Mouse (Mus musculus) liver, embryonic 15.5 days (tissue): ENCODE results near the gene Ap1s2. TPM values are rescaled to one million over a fixed set of nuclear protein-coding genes. Genes with fewer than 3 reads are reported as not detected.

Experiments
- ATAC-seq: fragments of 200-750 bp; cut with Nextera tagmentation; 2 replicates; pipeline ENCODE4 v1.8.0; 2017; ENCODE audit warnings: moderate number of reproducible peaks, mild to moderate bottlenecking, moderate library complexity; ENCODE audit not compliant: insufficient read depth
- H3K27ac ChIP-seq: fragments of 300-500 bp; sonication (generic); replicated peaks from 2 replicates; pipeline ENCODE4 v1.5.1; 2015; ENCODE audit warnings: mild to moderate bottlenecking, inconsistent platforms
- H3K27me3 ChIP-seq: fragments of 300-500 bp; sonication (generic); 2 replicates; pipeline ENCODE4 v1.6.1; 2015; ENCODE audit warnings: mild to moderate bottlenecking, inconsistent platforms
- H3K36me3 ChIP-seq: fragments of 300-500 bp; sonication (generic); replicated peaks from 2 replicates; pipeline ENCODE4 v1.6.1; 2015; ENCODE audit warnings: moderate library complexity, mild to moderate bottlenecking, inconsistent platforms
- H3K4me1 ChIP-seq: fragments of 300-500 bp; sonication (generic); replicated peaks from 2 replicates; pipeline ENCODE4 v1.6.1; 2015; ENCODE audit warnings: inconsistent platforms
- H3K4me2 ChIP-seq: fragments of 300-500 bp; sonication (generic); 2 replicates; pipeline ENCODE4 v1.6.1; 2015; ENCODE audit warnings: moderate library complexity, mild to moderate bottlenecking, inconsistent platforms
- H3K4me3 ChIP-seq: fragments of 300-500 bp; sonication (generic); replicated peaks from 2 replicates; pipeline ENCODE4 v1.5.1; 2015; ENCODE audit warnings: mild to moderate bottlenecking, inconsistent platforms
- H3K9ac ChIP-seq: fragments of 300-500 bp; sonication (generic); 2 replicates; pipeline ENCODE4 v1.6.1; 2015; ENCODE audit warnings: moderate library complexity, mild to moderate bottlenecking, inconsistent platforms
- H3K9me3 ChIP-seq: fragments of 300-500 bp; sonication (generic); replicated peaks from 2 replicates; pipeline ENCODE4 v1.6.1; 2016; ENCODE audit warnings: inconsistent platforms
- WGBS: fragments of 180-500 bp; shearing (Covaris S2); methylation state at CpG from one replicate; pipeline ENCODE4 v1.1.7; 2015; ENCODE audit warnings: mixed read lengths; ENCODE audit not compliant: insufficient replicate concordance; 5-methylcytosine and 5-hydroxymethylcytosine counted together
- polyA plus RNA-seq: library from polyadenylated mRNA; unstranded; fragments of >200 nt; fragmentation: Nextera tagmentation; extraction: Ambion mirVana; gene quantifications from 2 replicates; pipeline ENCODE4 v1.2.1, GENCODE M21; 2015

The Ap1s2 gene
- polyA plus RNA-seq, 1 experiment from 2014 or later = 5.5 TPM

DNA sequence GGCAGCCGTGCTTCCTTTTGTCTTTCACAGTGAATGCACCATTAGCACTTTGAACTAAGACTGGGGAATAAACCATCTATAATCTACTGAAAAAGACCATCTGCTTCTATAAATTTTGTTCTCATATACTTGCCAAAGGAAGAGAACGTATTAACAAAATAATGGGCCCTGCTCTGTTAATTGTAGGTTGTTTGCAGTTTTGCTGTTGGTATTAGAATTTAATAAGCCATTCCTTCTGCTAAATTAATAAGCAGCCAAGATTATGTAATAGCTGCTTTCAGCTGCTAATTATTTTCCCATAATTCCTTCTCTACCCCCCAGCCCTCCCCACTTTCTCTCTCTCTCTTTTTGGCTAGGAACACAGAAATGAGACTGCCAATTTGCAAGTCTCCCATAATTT is 2.0 kb upstream of the Ap1s2 start:
- 78% methylated on average over 2 of the region's 2 CpGs for WGBS
- Histone ChIP-seq H3K27me3 (peaks cover 20% of the 10 kb centered on the region), H3K4me3 (no peak overlapping the region)

DNA sequence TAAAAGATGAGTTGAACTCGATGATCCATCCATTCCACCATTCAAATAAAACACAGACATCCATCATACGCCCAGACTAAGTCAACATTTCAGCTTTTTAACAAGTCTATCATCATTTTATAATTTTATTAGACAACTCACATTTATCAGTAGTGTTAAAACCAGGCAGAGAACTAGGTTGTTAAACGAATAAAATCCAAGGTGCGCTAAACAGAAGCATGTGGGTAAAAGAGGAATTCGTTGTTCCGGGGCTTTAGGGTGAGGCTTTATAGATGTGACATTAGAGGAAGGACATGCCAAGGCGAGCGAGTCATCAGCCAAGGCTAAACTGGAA is 847 bp upstream of the Ap1s2 start:
- Histone ChIP-seq H3K36me3 (no peaks in the 10 kb centered on the region), H3K4me2 (peak overlapping the region; percentile 92), H3K4me1 (peaks cover 6% of the 10 kb centered on the region; the same call in 1 of the 2 replicates), H3K27ac (no peak overlapping the region), H3K9ac (peak overlapping the region; percentile 62), H3K4me3 (peak overlapping the region; percentile 70), H3K9me3 (no peaks in the 10 kb centered on the region), H3K27me3 (peaks cover 25% of the 10 kb centered on the region)
- 18% methylated on average over 8 of the region's 8 CpGs for WGBS
- no peak for ATAC-seq

More for the DNA sequence above, 2.0 kb upstream of the Ap1s2 start:
- Histone ChIP-seq H3K4me1 (peaks cover 6% of the 10 kb centered on the region; the same call in 1 of the 2 replicates), H3K27ac (no peak overlapping the region), H3K9ac (no peak overlapping the region), H3K36me3 (no peaks in the 10 kb centered on the region), H3K4me2 (no peak overlapping the region), H3K9me3 (no peaks in the 10 kb centered on the region)
- ATAC-seq = no peak

DNA sequence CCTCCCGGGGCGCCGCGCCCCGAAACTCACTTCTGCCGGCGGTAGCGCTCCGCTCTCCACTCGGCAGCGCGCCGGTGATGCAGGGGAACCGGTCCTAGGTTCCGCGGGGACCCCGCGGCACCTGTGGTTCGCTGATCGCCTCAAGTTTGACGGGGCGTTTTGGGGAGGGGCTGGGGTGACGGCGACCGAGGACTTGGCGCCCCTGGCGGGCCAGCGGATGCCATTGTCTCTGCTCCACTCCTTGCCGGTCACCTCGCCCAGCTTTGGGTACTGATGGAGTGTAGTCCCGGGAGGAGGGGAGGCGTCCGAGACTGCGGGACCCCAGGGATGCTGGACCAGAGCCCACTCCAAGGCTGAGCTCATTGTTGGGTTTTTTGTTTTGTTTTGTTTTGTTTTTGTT is 564 bp downstream of the Ap1s2 start:
- H3K4me2 ChIP-seq = peak overlapping the region; percentile 92
- H3K36me3 ChIP-seq = no peaks in the 10 kb centered on the region
- H3K9ac ChIP-seq = peak overlapping the region; percentile 63
- H3K9me3 ChIP-seq = no peaks in the 10 kb centered on the region
- peaks cover 27% of the 10 kb centered on the region for H3K27me3 ChIP-seq
- peak overlapping the region; percentile 53 for H3K27ac ChIP-seq
- WGBS = 20% methylated on average over 33 of the region's 34 CpGs
- no peak for ATAC-seq
- peak overlapping the region; percentile 70 for H3K4me3 ChIP-seq
- peaks cover 6% of the 10 kb centered on the region; the same call in 1 of the 2 replicates for H3K4me1 ChIP-seq

DNA sequence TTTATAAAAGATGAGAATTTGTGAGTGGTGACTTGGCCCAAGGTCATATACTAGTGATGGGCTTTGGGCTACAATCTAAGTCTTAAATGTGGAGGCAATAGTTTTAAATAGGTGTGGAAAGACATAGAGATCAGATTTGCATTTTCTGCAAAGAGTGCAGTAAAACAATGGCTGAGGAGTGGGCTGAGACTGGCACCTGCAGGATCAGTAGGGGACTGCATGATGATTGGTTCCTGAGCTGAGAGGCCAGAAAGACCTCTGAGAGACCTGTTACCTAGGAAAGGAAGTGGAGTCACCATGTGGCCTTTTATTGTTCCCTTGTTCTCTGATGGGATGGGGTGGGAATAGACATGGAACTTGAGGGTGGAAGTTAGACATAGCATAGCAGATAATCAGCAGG is 4.0 kb downstream of the Ap1s2 start:
- H3K27me3 ChIP-seq = peaks cover 27% of the 10 kb centered on the region
- H3K9me3 ChIP-seq = no peaks in the 10 kb centered on the region
- H3K9ac ChIP-seq = no peak overlapping the region
- no peak overlapping the region for H3K4me3 ChIP-seq
- H3K36me3 ChIP-seq = no peaks in the 10 kb centered on the region
- H3K27ac ChIP-seq = no peak overlapping the region
- H3K4me1 ChIP-seq = peaks cover 6% of the 10 kb centered on the region; the same call in 1 of the 2 replicates
- H3K4me2 ChIP-seq = no peak overlapping the region
- ATAC-seq = no peak

DNA sequence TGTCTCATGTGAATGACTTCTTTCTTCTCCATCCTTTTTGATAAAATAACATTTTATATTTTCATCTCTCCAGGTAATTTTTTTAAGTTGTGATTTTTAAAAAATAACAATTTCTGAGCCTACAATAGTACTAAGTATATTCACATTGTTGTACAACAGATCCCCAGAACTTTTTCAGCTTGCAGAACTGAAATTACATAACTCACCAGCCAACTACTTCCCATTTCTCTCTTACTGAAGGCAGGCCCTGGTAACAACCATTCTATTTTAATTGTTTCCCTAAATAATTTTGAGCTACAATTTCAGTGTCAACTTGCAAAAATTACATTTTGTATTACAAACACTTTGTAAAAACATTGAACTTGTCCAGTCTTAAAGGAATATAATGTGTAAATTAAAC is 20.7 kb downstream of the Ap1s2 start:
- H3K36me3 ChIP-seq = no peaks in the 10 kb centered on the region
- H3K4me1 ChIP-seq = no peaks in the 10 kb centered on the region
- ATAC-seq = no peak
- no peaks in the 10 kb centered on the region for H3K27me3 ChIP-seq
- no peak overlapping the region for H3K27ac ChIP-seq
- H3K4me2 ChIP-seq = no peak overlapping the region
- no peak overlapping the region for H3K4me3 ChIP-seq
- no peak overlapping the region for H3K9ac ChIP-seq
- no peaks in the 10 kb centered on the region for H3K9me3 ChIP-seq

DNA sequence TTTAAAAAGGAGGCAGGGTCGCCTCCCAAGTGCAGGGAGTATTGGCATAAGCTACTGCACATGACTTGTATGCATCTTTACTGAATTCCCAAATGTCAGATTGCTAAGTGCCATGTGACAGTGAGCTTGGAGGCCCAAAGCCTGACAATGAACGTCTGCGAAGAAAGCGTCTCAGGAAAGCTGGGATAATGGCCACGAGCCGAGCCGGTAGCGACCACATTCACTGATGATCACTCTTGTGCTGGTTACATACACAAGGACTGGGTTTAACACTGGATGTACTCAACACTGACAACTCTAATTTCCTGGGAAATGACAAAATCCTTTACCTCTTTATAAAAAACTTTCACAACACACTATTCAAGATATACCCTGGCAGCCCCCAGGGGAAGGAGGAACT is 25.9 kb downstream of the Ap1s2 start:
- no peak overlapping the region for H3K9ac ChIP-seq
- H3K4me2 ChIP-seq = no peak overlapping the region
- no peak for ATAC-seq
- H3K4me1 ChIP-seq = no peaks in the 10 kb centered on the region
- no peaks in the 10 kb centered on the region for H3K27me3 ChIP-seq
- peaks cover 23% of the 10 kb centered on the region for H3K36me3 ChIP-seq
- WGBS = 80% methylated on average over 8 of the region's 8 CpGs
- no peak overlapping the region for H3K27ac ChIP-seq
- H3K4me3 ChIP-seq = no peak overlapping the region
- H3K9me3 ChIP-seq = no peaks in the 10 kb centered on the region

DNA sequence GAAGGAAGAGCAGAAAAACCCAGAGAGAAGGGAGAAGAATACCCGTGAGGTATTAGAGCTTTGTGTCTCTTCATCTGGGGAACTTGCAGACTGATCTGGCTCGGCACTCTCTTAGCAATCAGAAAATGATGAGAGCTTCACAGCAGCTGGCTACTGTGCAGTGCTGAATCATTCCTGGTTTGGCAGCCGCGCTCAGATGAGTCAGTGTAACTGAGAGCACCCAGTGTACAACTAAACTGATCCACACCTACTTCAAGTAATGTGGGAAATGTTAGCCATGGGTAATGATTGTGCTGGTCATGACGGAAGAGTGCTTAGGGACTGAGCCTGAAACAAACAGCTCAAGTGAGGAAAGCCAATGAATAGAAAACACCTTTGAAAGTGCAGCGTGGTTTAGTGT is 29.8 kb downstream of the Ap1s2 start:
- Histone ChIP-seq H3K9ac (no peak overlapping the region), H3K4me2 (no peak overlapping the region), H3K36me3 (peaks cover 39% of the 10 kb centered on the region), H3K27ac (no peak overlapping the region), H3K4me1 (no peaks in the 10 kb centered on the region), H3K27me3 (no peaks in the 10 kb centered on the region), H3K9me3 (no peaks in the 10 kb centered on the region), H3K4me3 (no peak overlapping the region)
- WGBS = 86% methylated on average over 6 of the region's 6 CpGs
- ATAC-seq = no peak

DNA sequence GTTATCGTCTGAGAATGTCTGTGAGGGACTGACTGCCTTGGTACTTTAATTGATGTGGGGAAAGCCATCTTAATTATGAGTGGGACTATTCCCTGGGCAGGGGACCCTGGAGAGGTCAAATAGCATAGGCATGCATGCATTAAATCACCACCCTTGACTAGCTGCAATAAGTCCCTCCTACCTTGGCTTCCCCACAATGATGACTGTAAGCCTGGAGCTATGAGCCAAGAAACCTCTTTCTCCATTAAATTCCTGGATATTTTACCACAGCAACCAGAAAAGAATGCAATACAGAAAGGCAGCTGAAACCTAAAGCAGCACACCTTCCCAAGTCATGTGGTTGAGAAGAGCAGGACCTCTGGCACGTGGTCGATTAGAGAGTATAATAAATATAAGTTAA is 35.6 kb downstream of the Ap1s2 start:
- 70% methylated on average over 3 of the region's 3 CpGs for WGBS
- Histone ChIP-seq H3K4me2 (no peak overlapping the region), H3K36me3 (peaks cover 61% of the 10 kb centered on the region), H3K4me3 (no peak overlapping the region), H3K27ac (no peak overlapping the region), H3K27me3 (no peaks in the 10 kb centered on the region), H3K9ac (no peak overlapping the region), H3K9me3 (no peaks in the 10 kb centered on the region), H3K4me1 (no peaks in the 10 kb centered on the region)
- no peak for ATAC-seq

DNA sequence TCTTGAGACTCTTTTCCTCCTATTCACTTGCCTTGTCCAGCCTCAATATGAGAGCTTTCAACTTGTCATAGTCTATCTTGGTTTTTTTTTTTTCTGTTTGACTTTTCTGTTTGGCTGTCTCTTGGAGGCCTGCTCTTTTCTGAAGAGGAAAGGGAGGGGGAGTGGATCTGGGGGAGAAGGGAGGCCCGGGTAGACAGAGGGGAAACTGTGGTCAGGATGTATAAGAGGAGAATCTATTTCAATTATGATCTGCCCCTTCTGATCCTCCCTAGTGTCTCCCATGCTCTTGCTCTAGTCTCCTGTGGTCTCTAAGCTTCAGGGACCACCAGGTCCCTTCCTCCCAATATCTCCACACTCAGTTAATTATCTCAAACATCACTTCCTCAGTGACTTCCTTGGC is 42.8 kb downstream of the Ap1s2 start:
- no peak overlapping the region for H3K27ac ChIP-seq
- no peak overlapping the region for H3K4me3 ChIP-seq
- no peak overlapping the region for H3K9ac ChIP-seq
- peaks cover under 1% of the 10 kb centered on the region for H3K4me1 ChIP-seq
- H3K27me3 ChIP-seq = no peaks in the 10 kb centered on the region
- no peaks in the 10 kb centered on the region for H3K9me3 ChIP-seq
- no peak for ATAC-seq
- H3K36me3 ChIP-seq = peaks cover 66% of the 10 kb centered on the region
- WGBS = 32% methylated on average over 1 of the region's 1 CpGs
- no peak overlapping the region for H3K4me2 ChIP-seq

DNA sequence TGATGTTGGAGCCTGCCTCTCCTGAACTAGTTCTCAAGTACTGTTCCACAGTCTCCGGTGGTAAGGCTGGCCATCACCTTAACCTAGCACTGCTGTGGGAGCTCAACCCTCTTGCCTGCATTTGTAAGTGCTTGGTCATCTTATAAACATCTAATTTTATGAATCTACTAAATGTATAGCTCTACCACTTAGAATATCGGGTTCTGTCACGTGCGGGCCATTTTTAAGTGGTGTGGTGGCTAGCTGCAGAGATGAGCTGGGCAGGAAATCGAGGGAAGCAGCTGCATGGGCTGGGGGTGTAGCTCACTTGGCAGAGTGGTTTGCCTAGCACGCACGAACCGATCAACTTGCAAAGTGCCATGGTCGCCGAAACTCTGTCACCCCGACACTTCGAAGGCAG is 48.6 kb downstream of the Ap1s2 start:
- Histone ChIP-seq H3K27me3 (no peaks in the 10 kb centered on the region), H3K4me3 (peak overlapping the region; percentile 80), H3K9ac (peak overlapping the region; percentile 78; the same call in 1 of the 2 replicates), H3K4me1 (peaks cover 19% of the 10 kb centered on the region), H3K4me2 (peak overlapping the region; percentile 72), H3K36me3 (peaks cover 30% of the 10 kb centered on the region), H3K9me3 (no peaks in the 10 kb centered on the region), H3K27ac (peak overlapping the region; percentile 97)
- WGBS = 25% methylated on average over 12 of the region's 12 CpGs
- ATAC-seq = peak; percentile 1; the same call in 1 of the 2 replicates

DNA sequence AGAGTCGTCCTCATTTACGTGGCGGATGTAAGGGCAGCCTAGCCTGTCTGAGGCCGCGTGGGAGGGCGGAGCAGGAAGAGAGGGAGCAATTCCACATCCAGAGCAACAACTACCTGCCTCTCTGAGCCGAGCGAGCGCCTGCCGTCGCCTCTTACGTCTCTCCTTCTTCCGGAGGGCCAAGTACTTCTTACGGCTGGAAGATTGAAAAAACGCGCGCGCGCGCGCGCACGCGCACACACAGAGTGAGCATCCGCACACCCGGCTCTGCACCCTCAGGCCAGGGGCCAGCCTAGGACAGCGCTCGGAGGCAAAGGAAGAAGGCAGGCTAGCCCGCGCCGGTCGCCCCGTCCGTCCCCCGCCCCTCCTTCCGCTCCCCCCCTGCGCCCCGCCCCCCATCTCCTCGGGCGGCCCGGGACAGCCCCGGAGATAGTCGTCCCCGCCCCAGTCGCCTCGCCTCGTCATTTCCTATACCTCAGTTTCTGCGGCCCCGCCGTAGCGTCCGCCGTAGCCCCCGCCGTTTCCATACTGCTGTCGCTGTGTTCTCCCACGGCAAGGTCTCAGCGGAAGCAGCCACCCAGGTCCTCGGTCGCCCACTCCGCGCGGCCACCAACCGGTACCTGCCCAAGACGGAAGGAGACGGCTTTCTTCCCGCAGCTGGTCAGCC is 49.1 kb downstream of the Ap1s2 start:
- Histone ChIP-seq H3K36me3 (peaks cover 29% of the 10 kb centered on the region), H3K9me3 (no peaks in the 10 kb centered on the region), H3K4me3 (peak overlapping the region; percentile 80), H3K4me1 (peaks cover 19% of the 10 kb centered on the region), H3K4me2 (peak overlapping the region; percentile 72), H3K9ac (peak overlapping the region; percentile 78), H3K27ac (peak overlapping the region; percentile 97), H3K27me3 (no peaks in the 10 kb centered on the region)
- 22% methylated on average over 55 of the region's 67 CpGs for WGBS
- peak; percentile 95 for ATAC-seq

DNA sequence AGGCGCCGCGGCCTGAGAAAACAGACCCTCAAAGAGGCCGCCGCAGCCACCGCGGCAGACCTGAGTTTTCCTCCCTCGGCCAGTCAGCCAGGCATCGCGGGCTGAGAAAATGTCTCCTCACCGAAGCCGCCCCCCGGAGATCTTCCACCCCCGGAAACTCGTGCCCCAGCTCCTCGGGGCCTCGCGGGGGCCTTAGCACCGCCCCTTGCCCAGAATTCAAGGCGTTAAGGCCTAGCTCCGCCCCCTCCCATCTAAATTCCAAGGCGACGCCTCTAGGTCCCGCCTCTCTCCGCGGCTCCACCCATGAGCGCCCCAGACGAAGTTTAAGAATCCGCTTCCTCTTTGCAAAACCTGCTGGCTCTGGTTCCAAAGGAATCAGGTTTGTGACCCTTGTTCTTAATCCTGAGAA is 49.7 kb downstream of the Ap1s2 start, which contains the start of gene Zrsr2:
TSS of gene Zrsr2 (minus strand) at position 195 of the 409 bp plus-strand sequence.
- Histone ChIP-seq H3K4me3 (peak within 1 kb of the TSS; percentile 80), H3K9ac (peak within 1 kb of the TSS; percentile 78), H3K27ac (peak within 1 kb of the TSS; percentile 97), H3K4me2 (peak within 1 kb of the TSS; percentile 72), H3K4me1 (peaks cover 19% of the 10 kb centered on the region), H3K36me3 (peaks cover 24% of the 10 kb centered on the region), H3K27me3 (no peaks in the 10 kb centered on the region), H3K9me3 (no peaks in the 10 kb centered on the region)
- WGBS = 21% methylated on average over 28 of the region's 29 CpGs
- peak; percentile 87 for ATAC-seq
